Mouse (Mus musculus): ENCODE measurements around the gene Olfr911-ps1. TPM values are rescaled to one million over a fixed set of nuclear protein-coding genes. Genes with fewer than 3 reads are reported as not detected.

The Olfr911-ps1 gene
- not detected in 3 replicates for total RNA-seq (2017)

DNA sequence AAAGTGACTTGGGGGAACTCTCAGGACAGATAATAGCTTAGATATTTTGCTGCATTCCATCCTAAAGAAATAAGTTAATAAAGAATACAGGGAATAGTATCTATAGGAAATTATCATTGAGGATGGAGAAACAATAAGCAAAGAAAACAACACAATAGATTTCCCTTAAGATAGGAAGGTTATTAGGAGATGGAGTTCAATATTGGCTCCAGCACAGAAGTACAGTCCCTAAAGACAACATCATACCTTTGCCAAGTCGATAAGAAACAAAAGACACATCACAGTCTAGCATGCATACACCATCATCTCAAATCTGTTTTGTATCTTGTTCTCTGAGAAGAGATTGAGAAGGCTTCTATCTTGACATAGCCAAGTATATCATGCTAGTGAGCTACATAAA, at the start of gene Olfr911-ps1:
Gene Olfr911-ps1, plus strand, starts transcription at position 301 of the 400 bp plus-strand sequence.
- ATAC-seq (replicated peaks; ENCODE audit: insufficient number of reproducible peaks, low FRiP score, low TSS enrichment, poor library complexity, severe bottlenecking): no peak

DNA sequence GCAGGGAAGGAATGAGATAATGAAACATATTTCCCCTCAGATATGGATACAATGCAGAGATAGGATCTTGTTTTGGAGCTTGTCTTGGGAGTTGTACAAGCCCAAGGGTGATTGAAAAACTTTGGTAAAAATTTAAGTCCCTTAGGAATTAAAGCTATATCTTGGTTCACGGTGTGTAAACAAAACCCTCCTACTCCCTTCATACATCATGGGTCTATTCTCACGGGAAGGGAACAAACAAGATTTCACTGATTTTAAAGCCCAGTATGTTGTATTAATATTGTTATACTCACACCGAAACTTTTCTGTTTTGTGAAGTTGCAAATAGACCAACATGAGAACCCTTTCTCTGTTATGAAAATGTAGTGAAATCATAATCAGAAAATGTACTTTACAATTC, 34.6 kb upstream of the Olfr911-ps1 start, which contains the start of gene Olfr906:
Gene Olfr906, plus strand, starts transcription at position 301 of the 400 bp plus-strand sequence.
- ATAC-seq (replicated peaks; ENCODE audit: insufficient number of reproducible peaks, low FRiP score, low TSS enrichment, poor library complexity, severe bottlenecking): no peak

- ATAC-seq (replicated peaks; ENCODE audit: insufficient number of reproducible peaks, low FRiP score, low TSS enrichment, poor library complexity, severe bottlenecking): no peak
These were observed 25.9 kb upstream of the Olfr911-ps1 start, which contains the start of gene Olfr907 for GRCm38 (mm10) chr9:38495501-38495900. TSS of gene Olfr907 (plus strand) at chr9:38495801.

DNA sequence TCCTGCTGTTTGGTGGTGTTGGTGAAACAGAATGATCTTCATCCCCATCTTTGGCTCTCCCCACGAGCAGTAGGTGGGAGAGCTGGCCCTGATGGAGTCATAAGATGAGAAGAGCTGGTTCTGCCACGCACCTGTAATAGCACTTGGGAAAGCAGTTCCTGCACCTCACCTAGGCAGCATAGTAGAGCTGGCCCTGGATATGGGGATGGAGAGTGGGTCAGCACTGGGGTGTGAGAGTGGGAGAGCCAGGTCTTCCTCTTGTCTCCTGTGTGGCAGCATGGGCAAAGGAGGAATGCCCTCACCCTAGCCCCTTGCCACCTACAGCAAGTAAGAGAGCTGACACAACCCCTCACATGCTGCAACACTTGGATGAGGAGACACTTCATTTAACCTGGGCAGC, 9.0 kb upstream of the Olfr911-ps1 start:
- ATAC-seq (replicated peaks; ENCODE audit: insufficient number of reproducible peaks, low FRiP score, low TSS enrichment, poor library complexity, severe bottlenecking): 0 out of 2 replicates have a peak, but pooled peaks have one; percentile 17

DNA sequence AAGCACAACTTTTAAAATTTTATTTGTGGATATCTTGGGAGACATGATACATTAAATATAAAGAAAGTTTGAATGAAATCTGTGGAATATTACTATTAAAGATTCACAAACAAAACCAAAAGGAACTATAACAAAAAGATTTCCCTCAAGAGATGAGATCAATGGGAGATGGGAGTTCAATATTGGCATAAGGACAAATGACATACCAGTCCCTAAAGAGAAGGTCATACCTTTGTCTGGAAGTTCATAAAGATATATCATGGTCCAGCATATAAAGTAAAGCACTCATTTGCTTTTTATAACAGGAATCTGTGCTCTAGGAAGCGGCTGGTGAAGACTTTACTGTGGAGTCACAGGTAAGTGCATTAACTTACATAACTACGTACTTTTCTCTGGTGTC, 16.2 kb downstream of the Olfr911-ps1 start, which contains the start of gene Olfr910:
Gene Olfr910, plus strand, starts transcription at position 301 of the 400 bp plus-strand sequence.
- no peak for ATAC-seq (replicated peaks; ENCODE audit: insufficient number of reproducible peaks, low FRiP score, low TSS enrichment, poor library complexity, severe bottlenecking)

Other genes starting within 250 kb of the Olfr911-ps1 start
- gene Olfr896-ps1, start 230.5 kb upstream of the Olfr911-ps1 start, total RNA-seq (2017): not detected in 3 replicates
- 0.32 TPM in 1 of 3 replicates, not detected in the others for gene Olfr25, start 192.5 kb upstream of the Olfr911-ps1 start, total RNA-seq (2017)
- gene Olfr898, start 173.2 kb upstream of the Olfr911-ps1 start, total RNA-seq (2017): not detected in 3 replicates
- not detected in 3 replicates for gene Olfr250, start 154.7 kb upstream of the Olfr911-ps1 start, total RNA-seq (2017)
- gene Olfr251, start 144.5 kb upstream of the Olfr911-ps1 start, total RNA-seq (2017): not detected in 3 replicates
- gene Olfr147, start 119.9 kb upstream of the Olfr911-ps1 start, total RNA-seq (2017): not detected in 3 replicates
- gene Olfr901, start 92.1 kb upstream of the Olfr911-ps1 start, total RNA-seq (2017): not detected in 3 replicates
- not detected in 3 replicates for gene Olfr902, start 73.9 kb upstream of the Olfr911-ps1 start, total RNA-seq (2017)
- gene Olfr904, start 58.4 kb upstream of the Olfr911-ps1 start, total RNA-seq (2017): not detected in 3 replicates
- not detected in 3 replicates for gene Olfr905, start 50.5 kb upstream of the Olfr911-ps1 start, total RNA-seq (2017)
- gene Olfr906, start 34.5 kb upstream of the Olfr911-ps1 start, total RNA-seq (2017): not detected in 3 replicates
- not detected in 3 replicates for gene Olfr907, start 25.8 kb upstream of the Olfr911-ps1 start, total RNA-seq (2017)
- not detected in 3 replicates for gene Olfr910, start 16.3 kb downstream of the Olfr911-ps1 start, total RNA-seq (2017)
- not detected in 3 replicates for gene Olfr912, start 58.6 kb downstream of the Olfr911-ps1 start, total RNA-seq (2017)
- gene Olfr913, start 71.2 kb downstream of the Olfr911-ps1 start, total RNA-seq (2017): not detected in 3 replicates
- not detected in 3 replicates for gene Olfr914, start 83.5 kb downstream of the Olfr911-ps1 start, total RNA-seq (2017)
- not detected in 3 replicates for gene Olfr916, start 138.3 kb downstream of the Olfr911-ps1 start, total RNA-seq (2017)
- not detected in 3 replicates for gene Olfr917, start 144.3 kb downstream of the Olfr911-ps1 start, total RNA-seq (2017)
- not detected in 3 replicates for gene Olfr918, start 153.0 kb downstream of the Olfr911-ps1 start, total RNA-seq (2017)
- not detected in 3 replicates for gene Olfr919, start 182.1 kb downstream of the Olfr911-ps1 start, total RNA-seq (2017)
- 29.2 to 35.0 TPM (median 33.1 TPM) in 3 replicates for gene Vwa5a, start 196.7 kb downstream of the Olfr911-ps1 start, total RNA-seq (2017)
- 0.19 to 1.4 TPM (median 0.53 TPM) in 3 replicates for gene Olfr920, start 230.7 kb downstream of the Olfr911-ps1 start, total RNA-seq (2017)

Data from monocyte, adult 5-6 weeks (primary cell).